Mouse (Mus musculus): Measurements from ENCODE around the gene Gm21366.
"Not testable (repeated sequence)": the region's sequence is repeated elsewhere in the genome, so short reads cannot be mapped to it uniquely, and the experiment has no call there.

Gm21366 gene

GRCm38 (mm10) chrY:22861156-22861555 is at the start of gene Gm21366:
TSS of gene Gm21366 (minus strand) at chrY:22861256.
- DNase-seq (ENCODE audit: low read depth) = not testable (repeated sequence)

Data from naive thymus-derived CD4-positive, alpha-beta T cell, adult 2 months (primary cell).